Mouse (Mus musculus) embryonic fibroblast, embryonic 13.5 days (primary cell): ENCODE measurements around the gene Grrp1. TPM values are rescaled to one million over a fixed set of nuclear protein-coding genes. Genes with fewer than 3 reads are reported as not detected.
"Not testable (repeated sequence)": the region's sequence is repeated elsewhere in the genome, so short reads cannot be mapped to it uniquely, and the experiment has no call there.

Experiments used
- H3K27ac ChIP-seq: 2 replicates; pipeline ENCODE4 v1.5.1; 2012; ENCODE audit warnings: low read length, control low read depth, inconsistent platforms; ENCODE audit not compliant: insufficient read depth
- H3K4me1 ChIP-seq: 2 replicates; pipeline ENCODE4 v1.6.1; 2011; ENCODE audit warnings: low read length; ENCODE audit not compliant: control insufficient read depth, insufficient read depth
- H3K4me3 ChIP-seq: 2 replicates; pipeline ENCODE4 v1.5.1; 2011; ENCODE audit warnings: mild to moderate bottlenecking, control low read depth, low read length; ENCODE audit not compliant: insufficient read depth
- CTCF ChIP-seq: IDR thresholded peaks from 2 replicates; pipeline ENCODE4 v1.5.1; 2011; ENCODE audit warnings: mild to moderate bottlenecking, control low read depth, low read length, moderate library complexity, borderline replicate concordance; ENCODE audit not compliant: insufficient read depth
- POLR2A ChIP-seq: IDR thresholded peaks from 2 replicates; pipeline ENCODE4 v1.6.1; 2011; ENCODE audit warnings: low read depth, mild to moderate bottlenecking, control low read depth, low read length, moderate library complexity
- polyA plus RNA-seq: library from polyadenylated mRNA; stranded (reverse); fragments of >200 nt; gene quantifications from 2 replicates; pipeline ENCODE4 v1.2.4, GENCODE M21; 2011; ENCODE audit warnings: low read depth; ENCODE audit not compliant: missing spikeins, insufficient read length

Grrp1 gene
- polyA plus RNA-seq, result not detected in 2 replicates

DNA sequence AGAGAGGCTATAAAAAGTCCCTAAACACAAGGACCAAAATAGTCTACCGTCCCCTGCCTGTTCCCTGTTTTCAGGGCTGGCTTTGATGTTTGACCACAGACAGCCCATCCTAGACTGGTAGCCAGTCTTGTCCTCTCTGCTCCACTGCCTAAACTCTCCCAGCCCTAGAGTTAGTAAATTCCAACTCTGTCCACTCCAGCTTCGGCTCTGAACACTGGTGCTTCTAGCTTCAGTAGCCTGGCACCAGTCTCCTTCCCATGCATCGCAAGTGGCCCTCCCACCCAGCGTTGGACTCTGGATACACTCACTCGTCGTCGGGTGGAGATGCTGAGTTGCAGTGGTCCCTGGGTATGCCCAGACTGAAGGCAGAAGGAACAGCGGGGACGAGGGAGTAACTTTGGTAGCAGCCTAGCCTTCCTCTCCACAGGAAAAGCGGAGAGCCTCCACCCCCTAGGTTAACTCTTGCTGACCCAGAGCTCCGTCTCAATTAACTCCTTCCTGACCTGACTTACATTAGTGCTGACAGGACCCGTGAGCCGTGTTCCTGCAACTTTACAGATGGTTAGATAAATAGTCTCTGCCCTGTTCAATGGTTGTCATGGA is at the start of gene Grrp1:
TSS of gene Grrp1 (minus strand) at position 385 of the 603 bp plus-strand sequence.
- no peak within 1 kb of the TSS for H3K27ac ChIP-seq
- no peak within 1 kb of the TSS for H3K4me3 ChIP-seq
- H3K4me1 ChIP-seq, result no peaks in the 10 kb centered on the region; the same call in 1 of the 2 replicates
- TF ChIP-seq POLR2A, result no peak
- no peak for TF ChIP-seq CTCF

DNA sequence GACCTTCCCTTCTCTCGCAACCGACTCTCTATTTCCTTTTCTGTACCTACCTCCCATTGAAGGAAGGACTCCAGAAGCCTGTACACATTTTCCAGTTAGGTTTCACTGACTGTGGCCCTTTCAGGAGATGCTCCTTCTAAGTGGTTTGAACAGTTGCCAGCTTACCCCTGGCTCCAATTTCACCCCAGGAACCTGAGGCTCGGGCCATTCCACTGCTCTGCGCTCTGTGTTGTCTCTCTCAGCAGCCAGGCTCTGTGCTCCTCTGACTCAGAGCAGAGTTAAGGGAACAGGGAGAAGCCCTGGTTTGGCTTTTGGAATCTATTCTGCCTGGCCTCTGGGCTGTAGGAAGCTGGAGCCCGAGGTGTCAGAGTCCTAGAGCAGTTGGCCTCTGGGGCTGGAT is 48.2 kb upstream of the Grrp1 start:
- H3K4me1 ChIP-seq, result no peaks in the 10 kb centered on the region
- H3K4me3 ChIP-seq, result no peak overlapping the region
- TF ChIP-seq POLR2A, result no peak
- no peak overlapping the region for H3K27ac ChIP-seq

DNA sequence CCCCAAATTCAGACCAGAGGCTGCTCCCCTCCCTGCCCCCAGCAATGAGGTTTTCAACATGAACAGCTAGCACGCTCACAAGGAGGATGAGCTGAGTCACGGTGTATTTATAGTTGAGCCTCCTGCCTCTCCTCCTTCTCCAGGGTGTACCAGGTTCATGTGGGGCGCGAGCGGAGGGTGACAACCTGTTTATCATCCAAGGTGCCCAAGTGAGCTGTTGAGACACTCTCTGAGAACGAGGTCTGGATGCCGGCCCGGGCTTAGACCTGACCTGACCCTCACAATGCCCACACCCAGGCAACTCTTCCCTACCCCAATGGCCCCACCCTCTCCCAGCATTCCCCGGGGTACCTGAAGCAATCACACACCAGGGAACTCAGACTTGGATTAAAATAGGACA is 46.4 kb upstream of the Grrp1 start:
- Histone ChIP-seq H3K4me1 (no peaks in the 10 kb centered on the region), H3K27ac (no peak overlapping the region), H3K4me3 (no peak overlapping the region)
- TF ChIP-seq CTCF, result no peak

DNA sequence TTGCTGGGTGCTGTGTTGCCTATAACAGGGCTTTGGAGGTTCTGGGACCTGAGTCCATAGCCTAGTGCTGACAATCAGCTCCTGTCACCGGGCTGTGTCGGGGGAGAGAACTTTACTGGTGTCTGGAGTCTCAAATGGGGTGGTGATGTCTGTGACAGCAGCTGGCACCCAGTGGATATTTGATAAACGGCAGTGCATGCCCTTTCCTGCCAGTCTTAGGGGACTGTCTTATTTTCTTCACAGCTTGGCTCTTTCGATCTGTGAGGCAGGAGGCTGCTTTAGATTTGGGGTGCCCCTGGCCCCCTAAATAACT is 45.5 kb upstream of the Grrp1 start:
- Histone ChIP-seq H3K4me1 (no peaks in the 10 kb centered on the region), H3K4me3 (no peak overlapping the region), H3K27ac (no peak overlapping the region)
- TF ChIP-seq CTCF, result no peak
- no peak for TF ChIP-seq POLR2A

DNA sequence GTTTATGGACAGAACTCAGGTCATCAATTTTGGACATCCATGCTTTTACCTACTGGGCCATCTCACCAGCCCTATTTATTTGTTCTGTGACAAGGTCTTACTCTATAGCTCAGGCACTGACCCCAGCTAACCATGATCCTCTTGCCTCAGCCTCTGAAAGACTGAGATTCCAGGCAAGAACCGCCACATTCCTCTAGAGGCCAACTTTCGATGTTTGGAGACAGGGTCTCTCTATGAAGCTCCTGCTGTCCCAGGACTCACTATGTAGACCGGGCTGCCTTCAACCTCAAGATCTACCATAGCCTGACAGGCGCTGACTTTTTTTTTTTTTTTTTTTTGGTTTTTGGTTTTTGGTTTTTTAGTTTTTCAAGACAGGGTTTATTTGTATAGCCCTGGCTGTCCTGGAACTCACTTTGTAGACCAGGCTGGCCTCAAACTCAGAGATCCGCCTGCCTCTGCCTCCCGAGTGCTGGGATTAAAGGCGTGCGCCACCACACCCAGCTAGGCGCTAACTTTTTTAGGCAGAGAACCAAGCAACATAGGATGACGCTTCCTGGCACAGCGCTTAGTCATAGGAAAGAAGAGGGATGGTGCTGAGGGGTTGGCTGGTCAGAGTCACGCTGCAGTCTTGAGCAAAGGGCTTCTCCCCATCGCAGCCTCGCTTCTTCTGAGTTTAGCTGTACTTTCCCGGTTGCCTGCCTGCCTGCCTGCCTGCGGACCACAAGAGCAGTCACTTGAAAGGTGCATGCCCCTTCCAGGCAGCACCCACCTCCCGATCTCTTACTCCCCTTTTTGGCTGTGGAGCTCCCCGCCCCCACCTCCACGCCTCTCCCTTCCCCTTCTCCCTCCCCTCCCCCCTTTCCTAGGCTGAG is 45.0 kb upstream of the Grrp1 start:
- H3K27ac ChIP-seq, result no peak overlapping the region
- no peak overlapping the region for H3K4me3 ChIP-seq
- no peaks in the 10 kb centered on the region for H3K4me1 ChIP-seq
- TF ChIP-seq POLR2A (no peak), CTCF (no peak)

DNA sequence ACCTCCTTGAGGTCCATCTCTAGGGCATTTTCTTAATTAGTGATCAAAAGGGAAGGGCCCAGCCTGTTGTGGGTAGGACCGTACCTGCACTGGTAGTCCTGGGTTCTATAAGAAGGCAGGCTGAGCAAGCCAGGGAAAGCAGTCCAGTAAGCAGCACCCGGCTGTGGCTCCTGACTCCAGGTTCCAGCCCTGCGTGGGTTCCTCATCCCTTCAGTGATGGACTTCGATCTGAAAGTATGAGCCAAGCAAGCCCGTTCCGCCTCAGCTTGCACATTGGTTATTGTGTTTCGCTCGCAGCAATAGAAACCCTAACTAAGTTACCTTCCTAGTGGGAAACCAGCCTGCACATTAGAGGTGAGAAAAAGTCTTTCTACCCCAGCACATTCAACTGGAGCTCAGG is 43.5 kb upstream of the Grrp1 start:
- no peak overlapping the region for H3K4me3 ChIP-seq
- no peak overlapping the region for H3K27ac ChIP-seq
- no peaks in the 10 kb centered on the region for H3K4me1 ChIP-seq
- TF ChIP-seq POLR2A (no peak), CTCF (no peak)

DNA sequence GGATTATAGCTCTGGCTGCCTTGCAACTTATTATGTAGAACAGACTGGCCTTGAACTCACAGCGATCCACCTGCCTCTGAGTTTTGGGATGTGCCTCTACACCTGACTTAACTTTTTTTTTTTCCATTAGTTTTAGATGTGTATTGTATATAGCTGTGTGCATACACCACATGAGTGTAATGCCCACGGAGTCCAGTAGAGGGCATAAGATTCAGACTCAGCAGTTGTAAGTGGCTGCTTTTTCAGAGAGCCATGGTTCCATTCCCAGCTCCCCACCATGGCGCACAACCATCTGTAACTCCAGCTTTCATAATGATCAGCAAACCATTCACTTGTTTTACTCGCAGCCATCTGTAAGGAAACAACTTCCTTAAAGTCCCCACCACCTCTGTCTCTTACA is 42.6 kb upstream of the Grrp1 start:
- TF ChIP-seq POLR2A, result no peak
- no peak for TF ChIP-seq CTCF
- Histone ChIP-seq H3K27ac (no peak overlapping the region), H3K4me3 (no peak overlapping the region), H3K4me1 (no peaks in the 10 kb centered on the region)

DNA sequence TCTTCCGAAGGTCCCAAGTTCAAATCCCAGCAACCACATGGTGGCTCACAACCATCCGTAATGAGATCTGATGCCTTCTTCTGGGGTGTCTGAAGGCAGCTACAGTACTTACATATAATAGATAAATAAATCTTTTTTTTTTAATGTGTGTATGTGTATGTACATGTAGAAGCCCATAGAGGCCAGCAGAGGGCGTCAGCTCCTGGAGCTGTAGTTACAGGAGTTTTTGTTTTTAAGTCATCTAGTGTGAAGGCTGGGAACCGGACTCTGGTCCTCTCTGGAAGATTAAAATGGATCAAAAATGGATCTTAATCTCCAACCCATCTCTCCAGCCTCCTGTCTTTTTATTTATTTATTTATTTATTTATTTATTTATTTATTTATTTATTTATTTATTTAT is 42.2 kb upstream of the Grrp1 start:
- H3K27ac ChIP-seq, H3K4me3 ChIP-seq, H3K4me1 ChIP-seq: not testable (repeated sequence)

DNA sequence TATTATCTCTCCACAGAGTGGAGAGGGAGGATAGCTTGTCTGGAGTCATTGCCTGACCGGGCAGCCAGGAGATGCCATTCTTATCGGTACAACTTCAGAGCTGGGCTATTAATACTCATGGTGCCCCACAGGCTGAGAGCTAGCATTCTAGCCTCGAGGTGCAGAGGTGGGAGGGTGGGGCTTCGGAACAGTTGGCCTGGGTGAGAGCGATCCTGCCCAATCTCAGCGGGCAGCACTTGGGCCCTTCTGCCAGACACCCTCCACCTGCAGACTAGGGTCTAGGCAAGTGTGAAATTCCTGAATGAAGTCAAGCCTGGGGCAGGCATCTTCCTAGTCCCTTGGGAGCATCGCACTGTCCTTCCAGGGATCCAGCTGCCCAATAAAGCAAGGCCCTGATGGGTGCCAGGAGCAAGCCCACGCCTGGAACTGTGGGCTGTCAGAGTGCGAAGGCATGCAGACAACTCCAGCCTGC is 39.8 kb upstream of the Grrp1 start:
- H3K4me3 ChIP-seq, result no peak overlapping the region
- no peak for TF ChIP-seq POLR2A
- TF ChIP-seq CTCF, result no peak
- H3K4me1 ChIP-seq, result 0 out of 2 replicates have a peak, but pooled peaks cover 2% of the 10 kb centered on the region
- no peak overlapping the region for H3K27ac ChIP-seq

DNA sequence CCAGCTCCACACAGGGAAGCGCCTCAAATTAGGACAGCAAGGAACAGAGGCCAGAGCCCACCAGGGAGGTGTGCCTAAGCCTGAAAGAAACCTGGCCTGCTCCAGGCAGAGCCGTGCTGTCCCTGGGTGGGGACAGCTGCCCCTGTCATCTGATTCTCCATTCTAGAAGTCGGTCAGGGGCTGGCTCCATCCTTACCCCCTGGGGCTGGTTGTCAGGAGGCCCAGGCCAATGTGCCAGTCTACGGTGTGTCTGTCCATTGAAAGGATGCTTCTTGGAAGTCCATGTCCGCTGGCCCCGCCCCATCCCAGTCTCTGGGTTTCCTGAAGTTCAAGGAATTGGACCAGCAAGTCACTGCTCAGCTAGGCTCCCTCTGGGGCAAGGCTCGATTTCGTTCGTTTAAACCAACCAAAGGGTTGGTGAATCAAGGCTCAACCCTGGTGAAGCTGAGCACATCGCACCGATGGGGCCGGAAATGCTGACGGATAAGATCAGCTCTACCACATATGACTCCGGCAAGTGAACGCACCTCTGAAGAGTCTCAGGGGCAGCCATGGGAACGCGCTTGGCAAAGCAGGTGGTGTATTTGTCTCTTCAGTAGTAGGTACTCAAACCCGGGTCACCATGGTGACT is 39.3 kb upstream of the Grrp1 start:
- TF ChIP-seq CTCF (no peak), POLR2A (no peak)
- H3K4me3 ChIP-seq, result no peak overlapping the region

More for the DNA sequence above, 39.3 kb upstream of the Grrp1 start:
- Histone ChIP-seq H3K4me1 (peaks cover 2% of the 10 kb centered on the region; the same call in 1 of the 2 replicates), H3K27ac (no peak overlapping the region)
